Mouse (Mus musculus) heart, adult 10 weeks (tissue): ENCODE results near the gene Bag6. TPM values are rescaled to one million over a fixed set of nuclear protein-coding genes. Genes with fewer than 3 reads are reported as not detected.

ENCODE experiments used
- polyA plus RNA-seq: library from polyadenylated mRNA; stranded (reverse); fragments of 350-450 nt; fragmentation: Illumina TruSeq; extraction: RNeasy Lipid Tissue Mini Kit (QIAGEN cat#74804); gene quantifications from one replicate; pipeline ENCODE4 v1.2.3, GENCODE M21; 2014; ENCODE audit warnings: low read depth, low replicate concordance

The Bag6 gene
- 122 TPM for polyA plus RNA-seq

GRCm38 (mm10) chr17:35134801-35135590 is at the start of gene Bag6:
TSS of gene Bag6 (plus strand) at chr17:35135178.

GRCm38 (mm10) chr17:35085208-35085865 is 49.6 kb upstream of the Bag6 start, which contains the start of gene Ly6g6f:
TSS of gene Ly6g6f (minus strand) at chr17:35085610.

GRCm38 (mm10) chr17:35088825-35089644 is 45.9 kb upstream of the Bag6 start, which contains the start of gene Abhd16a:
TSS of gene Abhd16a (plus strand) at chr17:35089263.

GRCm38 (mm10) chr17:35108097-35108496 is 26.9 kb upstream of the Bag6 start, which contains the start of gene Ly6g5c:
TSS of gene Ly6g5c (plus strand) at chr17:35108279.

GRCm38 (mm10) chr17:35115046-35116019 is 19.6 kb upstream of the Bag6 start, which contains the start of gene Ly6g5b:
TSS of gene Ly6g5b (minus strand) at chr17:35115428.

GRCm38 (mm10) chr17:35121143-35121799 is 13.7 kb upstream of the Bag6 start, which contains the start of gene Gpank1:
TSS of gene Gpank1 (plus strand) at chr17:35121455.

GRCm38 (mm10) chr17:35121871-35122303 is 13.1 kb upstream of the Bag6 start, which contains the start of gene Csnk2b:
TSS of gene Csnk2b (minus strand) at chr17:35122053.

GRCm38 (mm10) chr17:35126206-35126611 is 8.8 kb upstream of the Bag6 start, which contains the start of gene D17H6S53E:
TSS of gene D17H6S53E (plus strand) at chr17:35126373.

GRCm38 (mm10) chr17:35131500-35132173 is 3.3 kb upstream of the Bag6 start, which contains the start of gene Apom:
TSS of gene Apom (minus strand) at chr17:35132050.

GRCm38 (mm10) chr17:35164568-35165450 is 29.8 kb downstream of the Bag6 start, which contains the start of gene Prrc2a:
TSS of gene Prrc2a (minus strand) at chr17:35164897.

GRCm38 (mm10) chr17:35175968-35176367 is 41.0 kb downstream of the Bag6 start, which contains the start of gene Aif1:
TSS of gene Aif1 (minus strand) at chr17:35176068.

GRCm38 (mm10) chr17:35187959-35188610 is 53.1 kb downstream of the Bag6 start, which contains the start of gene Lst1:
TSS of gene Lst1 (minus strand) at chr17:35188439.

GRCm38 (mm10) chr17:35193881-35194843 is 59.2 kb downstream of the Bag6 start, which contains the start of gene Ltb:
TSS of gene Ltb (plus strand) at chr17:35194439.

